Mouse (Mus musculus) heart, postnatal 0 days (tissue): ENCODE data around the gene Tbcd. TPM values are rescaled to one million over a fixed set of nuclear protein-coding genes. Genes with fewer than 3 reads are reported as not detected.

ENCODE experiments used
- ATAC-seq: fragments of 200-750 bp; cut with Nextera tagmentation; 2 replicates; pipeline ENCODE4 v1.8.0; 2017; ENCODE audit warnings: low read depth, moderate number of reproducible peaks, moderate library complexity; ENCODE audit not compliant: insufficient read depth
- DNase-seq: peaks from one replicate; pipeline ENCODE4 v3.0.0-alpha.2; 2016; ENCODE audit warnings: low spot score
- H3K27ac ChIP-seq: fragments of 300-500 bp; sonication (generic); 2 replicates; pipeline ENCODE4 v1.5.1; 2014; ENCODE audit warnings: low read depth, mild to moderate bottlenecking
- H3K27me3 ChIP-seq: fragments of 300-500 bp; sonication (generic); 2 replicates; pipeline ENCODE4 v1.6.1; 2014; ENCODE audit warnings: low read length, mixed read lengths; ENCODE audit not compliant: control insufficient read depth, insufficient read depth
- H3K36me3 ChIP-seq: fragments of 300-500 bp; sonication (generic); replicated peaks from 2 replicates; pipeline ENCODE4 v1.6.1; 2014; ENCODE audit warnings: low read length, mixed read lengths; ENCODE audit not compliant: control insufficient read depth, insufficient read depth
- H3K4me1 ChIP-seq: fragments of 300-500 bp; sonication (generic); 2 replicates; pipeline ENCODE4 v1.6.1; 2014; ENCODE audit warnings: antibody characterized with exemption; ENCODE audit not compliant: control insufficient read depth, insufficient read depth
- H3K4me2 ChIP-seq: fragments of 300-500 bp; sonication (generic); 2 replicates; pipeline ENCODE4 v1.6.1; 2014; ENCODE audit warnings: low read depth, mild to moderate bottlenecking, low read length, moderate library complexity
- H3K4me3 ChIP-seq: fragments of 300-500 bp; sonication (generic); 2 replicates; pipeline ENCODE4 v1.5.1; 2014; ENCODE audit warnings: low read depth, low read length
- H3K9ac ChIP-seq: fragments of 300-500 bp; sonication (generic); replicated peaks from 2 replicates; pipeline ENCODE4 v1.6.1; 2014; ENCODE audit warnings: low read depth, low read length, mixed read lengths
- H3K9me3 ChIP-seq: fragments of 300-500 bp; sonication (generic); replicated peaks from 2 replicates; pipeline ENCODE4 v1.6.1; 2016; ENCODE audit warnings: low read length; ENCODE audit not compliant: control insufficient read depth
- CTCF ChIP-seq: IDR thresholded peaks from 2 replicates; pipeline ENCODE4 v1.5.1; 2016; ENCODE audit warnings: antibody characterized with exemption, control low read depth, low read depth
- EP300 ChIP-seq: IDR thresholded peaks from 2 replicates; pipeline ENCODE4 v1.6.1; 2016; ENCODE audit warnings: antibody characterized with exemption, low read depth
- WGBS: fragments of 180-500 bp; shearing (Covaris S2); extraction: QIAGEN DNeasy Blood & Tissue Kit; methylation state at CpG from one replicate; pipeline ENCODE4 v1.1.7; 2014; 5-methylcytosine and 5-hydroxymethylcytosine counted together
- polyA plus RNA-seq: library from polyadenylated mRNA; unstranded; fragments of >200 nt; fragmentation: Nextera tagmentation; extraction: Ambion mirVana; gene quantifications from 2 replicates; pipeline ENCODE4 v1.2.1, GENCODE M21; 2015
- total RNA-seq: library from RNA; depleted of rRNA; stranded (reverse); fragments of >200 nt; gene quantifications from 2 replicates; pipeline ENCODE4 v1.2.3, GENCODE M21; 2014; ENCODE audit warnings: low replicate concordance

Gene Tbcd
- total and polyA plus RNA-seq, 2 experiments from 2014 or later = 16.1 to 29.1 TPM

GRCm38 (mm10) chr11:121651556-121651955, 199.8 kb downstream of the Tbcd start:
- ATAC-seq = no peak
- TF ChIP-seq EP300 = no peak
- no peak for TF ChIP-seq CTCF
- peaks cover 6% of the 10 kb centered on the region; the same call in 1 of the 2 replicates for H3K36me3 ChIP-seq
- H3K27ac ChIP-seq = no peak overlapping the region
- H3K4me3 ChIP-seq = no peak overlapping the region
- no peak overlapping the region for H3K4me2 ChIP-seq
- no peaks in the 10 kb centered on the region for H3K4me1 ChIP-seq
- H3K9ac ChIP-seq = no peak overlapping the region
- no peaks in the 10 kb centered on the region for H3K27me3 ChIP-seq
- H3K9me3 ChIP-seq = no peaks in the 10 kb centered on the region
- no peak for DNase-seq
- 89% methylated on average over 9 of the region's 9 CpGs for WGBS

- DNase-seq (no peak), ATAC-seq (no peak)
- no peak for TF ChIP-seq CTCF
- TF ChIP-seq EP300 = no peak
- Histone ChIP-seq H3K4me1 (no peaks in the 10 kb centered on the region), H3K9ac (no peak overlapping the region), H3K27me3 (no peaks in the 10 kb centered on the region), H3K4me3 (no peak overlapping the region), H3K36me3 (peaks cover 6% of the 10 kb centered on the region; the same call in 1 of the 2 replicates), H3K27ac (no peak overlapping the region), H3K9me3 (no peaks in the 10 kb centered on the region), H3K4me2 (no peak overlapping the region)
- 86% methylated on average over 5 of the region's 5 CpGs for WGBS
These were observed 200.2 kb downstream of the Tbcd start for GRCm38 (mm10) chr11:121651983-121652382.

- TF ChIP-seq EP300 (no peak), CTCF (peak; percentile 57)
- Histone ChIP-seq H3K27ac (no peak overlapping the region), H3K27me3 (no peaks in the 10 kb centered on the region), H3K9me3 (no peaks in the 10 kb centered on the region), H3K9ac (no peak overlapping the region), H3K36me3 (peaks cover 6% of the 10 kb centered on the region; the same call in 1 of the 2 replicates), H3K4me3 (no peak overlapping the region), H3K4me2 (no peak overlapping the region), H3K4me1 (no peaks in the 10 kb centered on the region)
- no peak for ATAC-seq
- 63% methylated on average over 10 of the region's 10 CpGs for WGBS
- peak; percentile 52 for DNase-seq
These were observed 201.0 kb downstream of the Tbcd start for GRCm38 (mm10) chr11:121652547-121653305.

GRCm38 (mm10) chr11:121653631-121654030, 201.9 kb downstream of the Tbcd start:
- H3K27me3 ChIP-seq = no peaks in the 10 kb centered on the region
- DNase-seq = no peak
- no peak for ATAC-seq
- no peaks in the 10 kb centered on the region; the same call in 1 of the 2 replicates for H3K4me1 ChIP-seq
- H3K9me3 ChIP-seq = no peaks in the 10 kb centered on the region
- no peak overlapping the region for H3K4me2 ChIP-seq
- TF ChIP-seq CTCF (no peak), EP300 (no peak)
- no peak overlapping the region for H3K27ac ChIP-seq
- no peak overlapping the region for H3K4me3 ChIP-seq
- no peak overlapping the region for H3K9ac ChIP-seq
- H3K36me3 ChIP-seq = peaks cover 5% of the 10 kb centered on the region; the same call in 1 of the 2 replicates
- 86% methylated on average over 4 of the region's 4 CpGs for WGBS

- Histone ChIP-seq H3K4me2 (no peak overlapping the region), H3K9ac (no peak overlapping the region), H3K9me3 (no peaks in the 10 kb centered on the region), H3K4me3 (no peak overlapping the region), H3K27ac (no peak overlapping the region), H3K27me3 (no peaks in the 10 kb centered on the region), H3K4me1 (no peaks in the 10 kb centered on the region; the same call in 1 of the 2 replicates), H3K36me3 (no peaks in the 10 kb centered on the region)
- 68% methylated on average over 9 of the region's 9 CpGs for WGBS
- TF ChIP-seq CTCF (no peak), EP300 (no peak)
- no peak for ATAC-seq
- no peak for DNase-seq
These were observed 202.7 kb downstream of the Tbcd start for GRCm38 (mm10) chr11:121654406-121654945.
